Mouse (Mus musculus) lung, adult 2 months (tissue): ENCODE data around the gene Dock9. TPM values are rescaled to one million over a fixed set of nuclear protein-coding genes. Genes with fewer than 3 reads are reported as not detected.

Experiments
- DNase-seq: peaks from one replicate; pipeline ENCODE4 v3.0.0; 2022
- H3K4me1 ChIP-seq: fragments of 200-500 bp; 2 replicates; pipeline ENCODE4 v1.6.1; 2011; ENCODE audit warnings: low read length; ENCODE audit not compliant: control insufficient read depth, insufficient read depth
- H3K4me3 ChIP-seq: fragments of 200-500 bp; replicated peaks from 2 replicates; pipeline ENCODE3; 2011; ENCODE audit warnings: low read depth, mild to moderate bottlenecking, control low read depth, low read length; ENCODE audit errors: extremely low read depth
- CTCF ChIP-seq: fragments of 200-500 bp; IDR thresholded peaks from 2 replicates; pipeline ENCODE4 v1.5.1; 2011; ENCODE audit warnings: mild to moderate bottlenecking, low read length, control low read depth; ENCODE audit not compliant: insufficient read depth
- POLR2A ChIP-seq: fragments of 200-500 bp; IDR thresholded peaks from 2 replicates; pipeline ENCODE4 v1.6.1; 2011; ENCODE audit warnings: low read depth, mild to moderate bottlenecking, control low read depth, low read length, borderline replicate concordance; ENCODE audit errors: extremely low read depth
- WGBS: fragments of 180-500 bp; shearing (Covaris S2); methylation state at CpG from one replicate; pipeline ENCODE4 v1.1.7; 2018; 5-methylcytosine and 5-hydroxymethylcytosine counted together
- polyA plus RNA-seq: library from polyadenylated mRNA; depleted of rRNA; stranded (reverse); fragments of >200 nt; gene quantifications from 2 replicates; pipeline ENCODE4 v1.2.3, GENCODE M21; 2012

Dock9 gene
- polyA plus RNA-seq, 1 experiment, result 73.3 TPM

- no peak for DNase-seq
These were observed 231.7 kb downstream of the Dock9 start for GRCm38 (mm10) chr14:121565930-121566329.

GRCm38 (mm10) chr14:121564656-121565055 is 233.0 kb downstream of the Dock9 start:
- H3K4me1 ChIP-seq, result no peaks in the 10 kb centered on the region; the same call in 1 of the 2 replicates
- no peak for DNase-seq
- TF ChIP-seq CTCF (no peak), POLR2A (no peak)
- 78% methylated on average over 7 of the region's 7 CpGs for WGBS
- H3K4me3 ChIP-seq, result no peak overlapping the region

More at GRCm38 (mm10) chr14:121565930-121566329, 231.7 kb downstream of the Dock9 start:
- WGBS, result 71% methylated on average over 6 of the region's 6 CpGs
- no peaks in the 10 kb centered on the region; the same call in 1 of the 2 replicates for H3K4me1 ChIP-seq
- TF ChIP-seq POLR2A, result no peak
- TF ChIP-seq CTCF, result no peak
- H3K4me3 ChIP-seq, result no peak overlapping the region

- WGBS, result 92% methylated on average over 4 of the region's 4 CpGs
- TF ChIP-seq POLR2A (no peak), CTCF (no peak)
- DNase-seq, result no peak
- H3K4me3 ChIP-seq, result no peak overlapping the region
- no peaks in the 10 kb centered on the region; the same call in 1 of the 2 replicates for H3K4me1 ChIP-seq
These were observed 233.7 kb downstream of the Dock9 start for GRCm38 (mm10) chr14:121563954-121564353.

- 78% methylated on average over 13 of the region's 13 CpGs for WGBS
- no peak for DNase-seq
These were observed 238.6 kb downstream of the Dock9 start for GRCm38 (mm10) chr14:121559026-121559425.

DNA sequence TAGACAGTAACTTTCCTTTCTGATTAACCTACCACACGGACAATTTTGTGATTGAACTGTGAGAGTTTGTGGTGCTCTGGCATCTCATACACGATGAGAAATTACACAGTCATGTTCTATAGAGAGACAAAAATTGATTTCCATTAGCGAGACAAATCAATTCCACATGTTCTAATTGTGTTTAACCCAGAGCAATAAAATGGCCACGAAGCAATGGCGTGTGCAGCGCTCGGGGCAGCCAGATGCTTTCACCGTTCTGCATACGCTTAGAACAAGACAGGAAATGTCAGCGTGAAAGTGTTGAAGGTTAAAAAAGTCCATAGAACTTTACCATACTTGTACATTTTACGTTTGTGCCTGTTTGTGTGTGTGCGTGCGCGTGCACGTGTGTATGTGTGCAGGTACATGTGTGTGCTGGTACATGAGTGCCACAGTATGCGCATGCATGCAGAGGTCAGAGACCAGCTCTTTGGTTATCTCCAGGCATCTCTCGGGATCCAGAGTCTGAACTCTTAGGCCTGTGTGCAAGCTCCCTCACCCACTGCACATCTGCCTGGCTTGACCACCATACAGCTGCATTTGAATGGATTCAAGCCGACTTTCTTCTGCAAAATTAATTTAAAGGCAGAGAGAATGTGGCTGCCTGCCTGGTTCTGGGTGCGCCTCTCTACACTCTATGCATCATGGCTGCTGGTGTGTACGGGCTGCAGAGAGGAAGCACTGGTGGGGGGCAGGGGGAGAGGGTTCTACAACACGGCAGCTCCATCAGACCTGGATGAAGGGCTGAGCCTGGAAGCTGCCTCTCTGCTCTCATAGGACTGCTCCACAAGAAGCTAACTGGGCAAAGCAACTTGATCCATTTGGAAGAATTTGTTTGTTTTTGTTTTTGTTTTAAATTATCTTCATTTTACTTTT is 241.0 kb downstream of the Dock9 start:
- WGBS, result 91% methylated on average over 21 of the region's 21 CpGs

More at GRCm38 (mm10) chr14:121559026-121559425, 238.6 kb downstream of the Dock9 start:
- TF ChIP-seq POLR2A (no peak), CTCF (no peak)
- Histone ChIP-seq H3K4me3 (no peak overlapping the region), H3K4me1 (no peaks in the 10 kb centered on the region)

GRCm38 (mm10) chr14:121553785-121554184 is 243.9 kb downstream of the Dock9 start:
- Histone ChIP-seq H3K4me1 (no peaks in the 10 kb centered on the region), H3K4me3 (no peak overlapping the region)
- TF ChIP-seq CTCF (no peak), POLR2A (no peak)
- DNase-seq, result no peak

More for the DNA sequence above, 241.0 kb downstream of the Dock9 start:
- no peak overlapping the region for H3K4me3 ChIP-seq
- TF ChIP-seq CTCF (no peak), POLR2A (no peak)
- H3K4me1 ChIP-seq, result no peaks in the 10 kb centered on the region
- no peak for DNase-seq

DNA sequence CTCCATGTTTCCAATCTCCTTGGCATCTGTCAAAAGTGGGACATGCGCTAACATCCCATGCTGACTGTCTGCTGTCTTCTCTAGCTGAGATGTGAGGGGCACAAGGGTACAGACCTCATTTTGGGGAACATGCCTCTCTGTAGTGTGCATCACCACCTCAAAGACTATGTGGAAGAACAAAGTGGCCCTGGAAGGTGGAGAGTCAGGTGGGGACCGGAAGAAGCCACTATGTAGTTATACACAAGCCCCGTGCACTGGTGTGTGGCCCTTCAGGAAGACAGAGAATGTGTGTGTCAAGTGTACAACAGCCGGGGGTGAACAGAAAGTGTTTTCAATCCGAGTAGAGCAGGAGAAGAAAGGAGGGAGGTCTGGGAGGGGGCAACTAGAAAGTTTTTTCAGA is 245.1 kb downstream of the Dock9 start:
- no peak overlapping the region for H3K4me3 ChIP-seq
- WGBS, result 80% methylated on average over 5 of the region's 5 CpGs
- no peaks in the 10 kb centered on the region for H3K4me1 ChIP-seq
- no peak for DNase-seq
- no peak for TF ChIP-seq CTCF
- TF ChIP-seq POLR2A, result no peak

DNA sequence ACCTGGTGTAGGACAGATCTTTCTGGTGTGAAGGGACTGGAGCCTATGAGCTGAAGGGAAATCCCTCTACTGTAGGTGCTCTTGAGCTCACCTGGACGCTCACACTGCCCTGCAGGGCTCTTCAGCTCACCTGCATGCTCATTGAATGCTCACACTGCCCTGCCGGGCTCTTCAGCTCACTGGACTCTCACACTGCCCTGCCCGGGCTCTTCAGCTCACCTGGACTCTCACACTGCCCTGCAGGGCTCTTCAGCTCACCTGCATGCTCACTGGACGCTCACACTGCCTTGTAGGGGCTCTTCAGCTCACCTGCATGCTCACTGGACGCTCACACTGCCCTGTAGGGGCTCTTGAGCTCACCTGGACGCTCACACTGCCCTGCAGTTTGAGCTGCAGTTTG is 247.8 kb downstream of the Dock9 start:
- DNase-seq, result no peak
- 67% methylated on average over 6 of the region's 6 CpGs for WGBS

GRCm38 (mm10) chr14:121547745-121548144 is 249.9 kb downstream of the Dock9 start:
- TF ChIP-seq POLR2A, result no peak
- no peak for TF ChIP-seq CTCF

More for the DNA sequence above, 247.8 kb downstream of the Dock9 start:
- no peak overlapping the region for H3K4me3 ChIP-seq
- no peaks in the 10 kb centered on the region; the same call in 1 of the 2 replicates for H3K4me1 ChIP-seq
- no peak for TF ChIP-seq CTCF
- TF ChIP-seq POLR2A, result no peak

GRCm38 (mm10) chr14:121546621-121547020 is 251.0 kb downstream of the Dock9 start:
- no peak for DNase-seq
- WGBS, result 66% methylated on average over 5 of the region's 5 CpGs
- Histone ChIP-seq H3K4me3 (no peak overlapping the region), H3K4me1 (no peaks in the 10 kb centered on the region; the same call in 1 of the 2 replicates)
- TF ChIP-seq POLR2A (no peak), CTCF (no peak)

More at GRCm38 (mm10) chr14:121547745-121548144, 249.9 kb downstream of the Dock9 start:
- no peak overlapping the region for H3K4me3 ChIP-seq
- DNase-seq, result no peak
- WGBS, result 52% methylated on average over 7 of the region's 7 CpGs
- H3K4me1 ChIP-seq, result no peaks in the 10 kb centered on the region; the same call in 1 of the 2 replicates
